Mouse (Mus musculus) cerebellum, adult 2 months (tissue): ENCODE data around the gene Hoxc9.

Source experiments
- CTCF ChIP-seq: fragments of 200-500 bp; IDR thresholded peaks from 2 replicates; pipeline ENCODE4 v1.5.1; 2011; ENCODE audit warnings: low read depth, mild to moderate bottlenecking, control low read depth, low read length, moderate library complexity, borderline replicate concordance; ENCODE audit not compliant: insufficient read depth
- POLR2A ChIP-seq: fragments of 200-500 bp; IDR thresholded peaks from 2 replicates; pipeline ENCODE4 v1.6.1; 2011; ENCODE audit warnings: low read length, control low read depth, borderline replicate concordance; ENCODE audit not compliant: insufficient read depth

DNA sequence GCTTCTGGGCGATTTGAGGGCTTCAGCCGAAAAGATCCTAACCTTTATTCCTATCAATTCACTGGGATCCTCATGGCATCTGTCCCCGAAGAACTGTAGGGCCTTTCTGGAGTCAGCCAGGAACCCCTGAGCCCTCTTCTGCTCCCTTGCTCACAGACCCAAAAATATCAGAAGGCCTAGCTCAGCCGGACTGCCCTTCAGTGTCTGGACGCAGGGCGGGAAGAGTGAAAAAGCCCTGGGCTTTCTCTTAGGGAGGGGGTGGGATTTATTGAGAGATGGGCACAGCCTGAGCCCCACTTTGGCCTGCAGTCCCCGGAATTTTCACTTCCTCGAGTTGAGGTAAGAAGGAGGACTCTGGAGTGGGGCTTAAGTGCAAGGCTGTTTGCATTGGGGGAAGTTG lies 13.0 kb upstream of the Hoxc9 start:
- TF ChIP-seq CTCF (no peak), POLR2A (no peak)
